Mouse (Mus musculus): ENCODE measurements around the gene Apba1. TPM values are rescaled to one million over a fixed set of nuclear protein-coding genes. Genes with fewer than 3 reads are reported as not detected.

Gene Apba1
- polyA plus RNA-seq, 1 experiment: 1.9 TPM

DNA sequence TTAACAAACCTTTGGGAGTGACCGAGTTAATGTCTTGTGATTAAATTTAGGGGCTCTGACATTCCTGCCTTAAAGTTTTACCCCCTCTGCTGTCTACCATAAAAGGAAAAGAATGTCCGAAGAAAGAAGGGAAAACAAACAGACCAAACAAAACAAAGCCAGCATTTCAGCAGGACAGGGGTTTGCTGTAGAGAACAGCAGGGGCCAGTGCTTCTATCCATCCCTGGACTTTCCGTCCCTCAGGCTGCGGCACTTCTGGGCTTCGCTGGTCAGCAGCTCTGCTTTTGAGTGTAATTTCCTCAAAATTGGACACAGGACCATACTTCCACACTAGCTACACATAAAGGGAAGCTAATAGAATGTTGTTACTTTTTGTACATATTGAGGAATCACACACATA lies 10.2 kb downstream of the Apba1 start:
- TF ChIP-seq CTCF (conservative IDR thresholded peaks at IDR 0.05; ENCODE audit: insufficient read depth, insufficient read length, low read depth, low read length): no peak
- no peak for TF ChIP-seq POLR2A (IDR thresholded peaks at IDR 0.05; ENCODE audit: low read depth, low read length)
- no peaks in the 10 kb centered on the region for H3K27me3 ChIP-seq (replicated peaks; ENCODE audit: control insufficient read depth, insufficient read depth, low read length)
- no peak overlapping the region for H3K27ac ChIP-seq (ENCODE audit: insufficient read depth, low read depth, low read length)
- H3K36me3 ChIP-seq (ENCODE audit: control insufficient read depth, insufficient read depth, low read length): no peaks in the 10 kb centered on the region
- H3K4me3 ChIP-seq (ENCODE audit: insufficient read depth, low read depth, low read length): no peak overlapping the region
- no peak for DNase-seq
- H3K4me1 ChIP-seq (ENCODE audit: control insufficient read depth, insufficient read depth, low read length): no peaks in the 10 kb centered on the region
- WGBS: 54% methylated on average over 5 of the region's 5 CpGs

DNA sequence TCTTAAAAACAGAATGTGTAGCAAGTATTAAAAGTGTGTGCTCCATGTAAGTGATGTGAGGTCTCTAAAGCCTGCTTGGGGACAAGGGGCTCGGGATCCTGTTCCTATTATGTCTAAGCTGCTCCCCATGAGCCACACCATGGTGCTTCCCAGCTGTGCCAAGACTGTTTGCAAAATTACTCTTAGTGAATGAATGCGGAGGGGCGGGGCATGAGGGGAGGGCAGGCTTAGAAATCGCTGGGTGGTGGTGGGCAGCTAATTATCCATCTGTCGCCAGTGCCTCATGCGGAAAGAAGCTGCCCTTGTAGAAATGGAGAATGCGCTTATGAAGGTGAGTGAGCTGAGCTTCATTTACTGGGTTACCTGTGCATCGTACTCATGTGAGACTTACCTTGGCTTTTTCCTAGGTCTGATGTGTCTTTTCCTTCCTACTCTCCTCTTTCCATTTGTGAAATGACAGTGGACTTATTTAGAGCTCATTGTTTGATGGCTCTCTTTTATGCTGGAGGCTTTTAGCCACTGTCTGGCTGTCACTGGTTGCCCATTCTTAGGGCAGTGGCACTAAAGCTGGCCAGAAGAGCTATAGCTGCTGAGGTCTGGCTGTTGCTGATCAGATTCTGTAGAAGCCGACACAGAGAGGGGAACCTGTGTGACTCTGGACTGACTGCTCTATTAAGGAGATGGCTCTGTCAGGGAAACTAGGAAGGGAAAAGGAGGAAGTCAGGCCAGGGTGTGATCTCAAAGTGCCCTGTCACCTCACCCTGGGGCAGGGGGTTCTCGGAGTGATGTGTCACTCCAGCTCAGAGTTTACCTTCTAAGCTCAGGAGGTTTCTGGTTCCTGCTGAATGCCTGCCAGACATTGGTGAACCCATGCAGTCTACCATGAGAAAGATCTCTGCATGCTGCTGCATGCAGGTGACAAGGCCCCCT lies 12.1 kb downstream of the Apba1 start:
- H3K36me3 ChIP-seq (ENCODE audit: control insufficient read depth, insufficient read depth, low read length): no peaks in the 10 kb centered on the region
- no peak overlapping the region for H3K4me3 ChIP-seq (ENCODE audit: insufficient read depth, low read depth, low read length)
- 60% methylated on average over 10 of the region's 10 CpGs for WGBS
- H3K27ac ChIP-seq (ENCODE audit: insufficient read depth, low read depth, low read length): no peak overlapping the region
- H3K4me1 ChIP-seq (ENCODE audit: control insufficient read depth, insufficient read depth, low read length): no peaks in the 10 kb centered on the region
- TF ChIP-seq POLR2A (IDR thresholded peaks at IDR 0.05; ENCODE audit: low read depth, low read length) (no peak), CTCF (conservative IDR thresholded peaks at IDR 0.05; ENCODE audit: insufficient read depth, insufficient read length, low read depth, low read length) (no peak)
- DNase-seq: no peak
- no peaks in the 10 kb centered on the region for H3K27me3 ChIP-seq (replicated peaks; ENCODE audit: control insufficient read depth, insufficient read depth, low read length)

DNA sequence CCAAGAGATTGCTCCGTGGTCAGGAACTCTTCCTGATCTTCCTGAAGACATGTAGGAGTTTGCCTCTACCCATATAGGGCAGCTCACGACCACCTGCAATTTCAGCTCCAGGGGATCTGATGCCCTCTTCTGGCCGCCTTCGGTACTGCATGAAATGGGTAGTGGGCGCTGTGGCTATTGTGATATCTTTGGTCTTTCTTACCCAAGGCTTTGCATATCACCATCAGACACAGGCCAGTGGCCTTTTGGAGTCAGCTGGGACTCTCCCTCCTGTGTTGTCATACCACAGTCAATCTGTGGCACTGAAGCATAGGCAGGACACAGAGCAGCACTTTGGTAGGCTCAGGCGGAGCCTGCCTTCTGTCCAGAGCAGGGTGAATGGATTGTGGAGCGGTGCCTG lies 13.3 kb downstream of the Apba1 start:
- H3K4me1 ChIP-seq (ENCODE audit: control insufficient read depth, insufficient read depth, low read length): no peaks in the 10 kb centered on the region
- no peak overlapping the region for H3K27ac ChIP-seq (ENCODE audit: insufficient read depth, low read depth, low read length)
- TF ChIP-seq CTCF (conservative IDR thresholded peaks at IDR 0.05; ENCODE audit: insufficient read depth, insufficient read length, low read depth, low read length): 0 out of 2 replicates have a peak, but pooled peaks have one; percentile 29
- no peak for TF ChIP-seq POLR2A (IDR thresholded peaks at IDR 0.05; ENCODE audit: low read depth, low read length)
- H3K4me3 ChIP-seq (ENCODE audit: insufficient read depth, low read depth, low read length): no peak overlapping the region
- 78% methylated on average over 7 of the region's 7 CpGs for WGBS
- no peaks in the 10 kb centered on the region for H3K36me3 ChIP-seq (ENCODE audit: control insufficient read depth, insufficient read depth, low read length)
- no peaks in the 10 kb centered on the region for H3K27me3 ChIP-seq (replicated peaks; ENCODE audit: control insufficient read depth, insufficient read depth, low read length)
- DNase-seq: no peak

DNA sequence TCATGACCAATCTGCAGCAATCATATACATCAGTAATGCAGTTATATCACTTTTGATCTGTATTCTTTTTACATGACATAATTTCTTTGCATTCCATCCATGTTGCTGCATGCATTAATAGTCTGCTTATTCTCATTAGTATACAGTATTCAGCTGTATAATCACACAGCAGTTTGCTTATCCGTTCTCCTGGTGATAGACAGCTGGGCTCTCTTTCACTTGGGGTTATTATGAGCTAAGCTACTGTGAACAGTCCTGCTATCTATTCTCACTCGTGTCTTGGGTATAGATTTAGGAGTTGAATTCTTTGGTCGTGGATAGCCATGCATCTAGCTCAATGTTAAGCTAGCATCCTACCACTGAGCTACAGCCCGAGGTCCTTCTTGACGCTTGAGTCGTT lies 16.7 kb downstream of the Apba1 start:
- TF ChIP-seq CTCF (conservative IDR thresholded peaks at IDR 0.05; ENCODE audit: insufficient read depth, insufficient read length, low read depth, low read length): no peak
- no peak for TF ChIP-seq POLR2A (IDR thresholded peaks at IDR 0.05; ENCODE audit: low read depth, low read length)
- Histone ChIP-seq H3K36me3 (ENCODE audit: control insufficient read depth, insufficient read depth, low read length) (no peaks in the 10 kb centered on the region), H3K4me1 (ENCODE audit: control insufficient read depth, insufficient read depth, low read length) (no peaks in the 10 kb centered on the region), H3K4me3 (ENCODE audit: insufficient read depth, low read depth, low read length) (no peak overlapping the region), H3K27me3 (replicated peaks; ENCODE audit: control insufficient read depth, insufficient read depth, low read length) (no peaks in the 10 kb centered on the region), H3K27ac (ENCODE audit: insufficient read depth, low read depth, low read length) (no peak overlapping the region)
- 71% methylated on average over 6 of the region's 6 CpGs for WGBS
- no peak for DNase-seq

GRCm38 (mm10) chr19:23779130-23779529 lies 20.4 kb downstream of the Apba1 start:
- Histone ChIP-seq H3K27ac (ENCODE audit: insufficient read depth, low read depth, low read length) (no peak overlapping the region), H3K36me3 (ENCODE audit: control insufficient read depth, insufficient read depth, low read length) (no peaks in the 10 kb centered on the region), H3K4me1 (ENCODE audit: control insufficient read depth, insufficient read depth, low read length) (no peaks in the 10 kb centered on the region), H3K4me3 (ENCODE audit: insufficient read depth, low read depth, low read length) (no peak overlapping the region), H3K27me3 (replicated peaks; ENCODE audit: control insufficient read depth, insufficient read depth, low read length) (no peaks in the 10 kb centered on the region)
- no peak for DNase-seq
- TF ChIP-seq POLR2A (IDR thresholded peaks at IDR 0.05; ENCODE audit: low read depth, low read length) (no peak), CTCF (conservative IDR thresholded peaks at IDR 0.05; ENCODE audit: insufficient read depth, insufficient read length, low read depth, low read length) (no peak)

DNA sequence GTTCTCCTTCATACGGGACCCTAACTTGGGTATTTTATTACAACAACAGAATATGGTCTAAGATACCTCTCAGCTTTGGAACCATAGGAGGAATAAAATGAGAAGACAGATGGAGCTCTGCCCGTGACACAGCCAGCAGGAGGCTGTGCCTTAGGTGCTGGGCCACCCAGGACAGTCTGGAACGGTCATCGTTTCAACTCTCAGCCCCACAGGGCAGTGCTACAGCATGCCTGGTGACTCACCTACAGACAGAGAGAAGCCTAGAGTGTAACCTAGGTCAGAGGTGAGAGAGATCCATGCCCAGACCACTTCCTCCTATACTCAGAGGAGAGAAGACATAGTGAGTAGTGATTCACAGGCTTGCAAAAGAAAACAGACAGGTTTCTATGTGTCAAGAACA lies 21.4 kb downstream of the Apba1 start:
- H3K27me3 ChIP-seq (replicated peaks; ENCODE audit: control insufficient read depth, insufficient read depth, low read length): no peaks in the 10 kb centered on the region
- H3K4me1 ChIP-seq (ENCODE audit: control insufficient read depth, insufficient read depth, low read length): no peaks in the 10 kb centered on the region
- no peak for TF ChIP-seq POLR2A (IDR thresholded peaks at IDR 0.05; ENCODE audit: low read depth, low read length)
- TF ChIP-seq CTCF (conservative IDR thresholded peaks at IDR 0.05; ENCODE audit: insufficient read depth, insufficient read length, low read depth, low read length): no peak
- no peak for DNase-seq
- 85% methylated on average over 4 of the region's 4 CpGs for WGBS
- H3K27ac ChIP-seq (ENCODE audit: insufficient read depth, low read depth, low read length): no peak overlapping the region
- no peak overlapping the region for H3K4me3 ChIP-seq (ENCODE audit: insufficient read depth, low read depth, low read length)
- H3K36me3 ChIP-seq (ENCODE audit: control insufficient read depth, insufficient read depth, low read length): no peaks in the 10 kb centered on the region

DNA sequence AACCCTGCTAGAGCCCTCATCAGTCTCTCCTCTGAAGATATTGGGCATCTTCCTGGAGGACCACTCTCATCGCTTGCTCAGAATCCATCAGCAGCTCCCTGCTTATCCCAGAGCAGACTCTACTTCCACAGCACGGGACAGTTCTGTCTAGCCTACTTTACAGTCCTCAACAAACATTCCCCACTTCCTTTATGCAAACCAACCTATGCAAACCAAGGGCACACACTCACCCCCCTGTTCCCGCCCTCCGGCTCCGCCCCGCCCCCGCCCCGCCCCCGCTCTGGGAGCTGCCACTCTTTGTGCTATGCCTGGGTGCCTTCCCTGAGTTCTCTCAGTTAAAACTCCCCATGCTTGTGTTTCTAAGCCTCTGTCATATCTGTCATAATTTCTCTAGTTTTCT lies 23.3 kb downstream of the Apba1 start:
- H3K27ac ChIP-seq (ENCODE audit: insufficient read depth, low read depth, low read length): no peak overlapping the region
- TF ChIP-seq CTCF (conservative IDR thresholded peaks at IDR 0.05; ENCODE audit: insufficient read depth, insufficient read length, low read depth, low read length) (no peak), POLR2A (IDR thresholded peaks at IDR 0.05; ENCODE audit: low read depth, low read length) (no peak)
- H3K36me3 ChIP-seq (ENCODE audit: control insufficient read depth, insufficient read depth, low read length): no peaks in the 10 kb centered on the region
- DNase-seq: no peak
- 11% methylated on average over 9 of the region's 9 CpGs for whole genome bisulfite sequencing
- H3K4me1 ChIP-seq (ENCODE audit: control insufficient read depth, insufficient read depth, low read length): no peaks in the 10 kb centered on the region
- no peaks in the 10 kb centered on the region for H3K27me3 ChIP-seq (replicated peaks; ENCODE audit: control insufficient read depth, insufficient read depth, low read length)
- H3K4me3 ChIP-seq (ENCODE audit: insufficient read depth, low read depth, low read length): no peak overlapping the region

All from kidney, adult 2 months (tissue).